Mouse (Mus musculus) lung, postnatal 4 days (tissue): ENCODE data around the gene St6galnac6.

Experiments
- DNase-seq, 2 experiments: peaks; one replicate each; pipeline ENCODE4 v3.0.0; 2021

St6galnac6 gene

DNA sequence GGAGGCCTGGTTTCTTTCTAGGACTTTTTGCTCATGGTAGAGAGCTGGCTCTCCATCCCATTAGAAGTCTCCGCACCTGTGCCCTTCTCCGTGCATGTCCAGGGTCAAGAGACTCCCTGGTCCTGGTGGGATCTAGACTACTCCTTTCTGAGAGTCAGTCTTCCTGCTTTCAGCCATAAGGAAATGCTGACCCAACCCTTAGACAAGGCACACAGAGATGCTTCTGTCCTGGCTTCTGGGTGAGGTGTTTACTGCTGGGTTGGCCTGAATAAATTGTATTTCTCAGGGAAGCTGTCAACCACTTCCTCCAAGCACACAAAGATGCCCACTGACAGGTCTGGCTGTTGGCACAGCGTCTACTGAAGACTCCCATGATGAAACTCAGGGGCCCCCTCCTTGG, at the start of gene St6galnac6:
Gene St6galnac6 (plus strand): TSS at position 301 of the 400 bp plus-strand sequence.
- DNase-seq = no peak

DNA sequence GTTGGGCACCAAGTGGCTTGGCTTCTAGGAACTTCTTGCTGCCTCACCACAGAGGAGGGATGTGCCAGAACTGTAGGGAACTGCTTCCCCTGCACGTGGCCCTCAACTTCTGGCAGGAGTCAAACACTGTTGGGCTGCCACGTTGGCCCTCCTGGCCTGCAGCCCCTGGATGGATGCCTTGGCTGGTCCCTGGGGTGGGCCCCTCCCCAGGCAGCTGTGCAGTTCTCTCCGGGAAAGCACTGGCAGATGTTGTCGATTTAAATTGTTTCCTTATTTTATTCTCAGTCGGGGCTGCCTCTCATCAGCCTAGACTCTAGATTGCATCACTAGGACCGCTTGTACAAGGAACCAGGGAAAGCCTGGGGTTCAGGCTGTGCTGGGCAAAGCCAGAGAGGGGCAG, 49.7 kb upstream of the St6galnac6 start:
- peak; percentile 40 to 77 for DNase-seq

- DNase-seq = no peak
Observed at GRCm38 (mm10) chr2:32551236-32551635, 48.3 kb upstream of the St6galnac6 start.

- DNase-seq = no peak
Observed at GRCm38 (mm10) chr2:32553592-32554148, 45.8 kb upstream of the St6galnac6 start.

- DNase-seq = peak; percentile 34 to 64
Observed at GRCm38 (mm10) chr2:32555484-32555883, 44.0 kb upstream of the St6galnac6 start.

DNA sequence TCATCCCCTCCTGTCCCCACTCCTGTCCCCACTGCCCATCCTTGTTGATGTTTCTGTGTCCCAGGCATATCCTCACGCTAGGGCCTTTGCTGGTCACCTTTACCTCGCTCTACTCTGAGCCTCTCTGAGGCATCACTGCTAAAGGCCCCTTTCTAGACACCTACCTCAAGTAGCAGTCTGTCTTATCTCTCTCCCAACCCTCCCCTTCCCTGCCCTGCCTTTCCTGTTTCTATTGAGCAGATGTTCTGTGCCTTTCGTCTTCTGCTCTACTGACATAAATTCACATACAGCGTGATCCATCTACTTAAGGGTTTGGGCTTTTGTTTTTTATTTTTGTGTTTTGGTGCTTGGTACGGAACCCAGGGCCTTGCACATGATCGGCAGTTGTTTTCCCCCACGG, 43.5 kb upstream of the St6galnac6 start:
- DNase-seq = no peak

- no peak for DNase-seq
Observed at GRCm38 (mm10) chr2:32559570-32559969, 39.9 kb upstream of the St6galnac6 start.

GRCm38 (mm10) chr2:32566536-32567063, 32.9 kb upstream of the St6galnac6 start:
- DNase-seq = peak; percentile 59 to 81

GRCm38 (mm10) chr2:32568149-32568548, 31.4 kb upstream of the St6galnac6 start:
- peak in 1 of 2 experiments; percentile 54 for DNase-seq

DNA sequence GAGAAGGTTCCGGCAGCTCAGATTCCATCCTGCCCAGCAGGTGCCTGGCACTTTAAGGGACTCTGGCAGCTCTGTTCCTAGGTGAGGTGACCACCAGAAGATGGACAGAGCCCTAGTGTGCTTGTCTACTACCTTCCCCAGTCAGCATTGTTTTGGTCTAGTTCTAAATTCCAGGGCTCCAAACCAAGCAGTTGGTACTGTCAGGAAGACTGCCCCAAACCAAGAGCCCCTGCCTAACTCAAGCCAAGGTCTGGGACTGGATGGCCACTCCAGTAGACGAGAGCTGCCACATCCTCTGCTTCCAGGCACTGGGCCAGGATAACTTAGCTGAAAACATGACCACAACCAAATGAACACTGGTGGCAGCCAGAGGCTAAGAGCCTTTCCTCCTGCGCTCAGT, 30.6 kb upstream of the St6galnac6 start:
- DNase-seq = no peak

DNA sequence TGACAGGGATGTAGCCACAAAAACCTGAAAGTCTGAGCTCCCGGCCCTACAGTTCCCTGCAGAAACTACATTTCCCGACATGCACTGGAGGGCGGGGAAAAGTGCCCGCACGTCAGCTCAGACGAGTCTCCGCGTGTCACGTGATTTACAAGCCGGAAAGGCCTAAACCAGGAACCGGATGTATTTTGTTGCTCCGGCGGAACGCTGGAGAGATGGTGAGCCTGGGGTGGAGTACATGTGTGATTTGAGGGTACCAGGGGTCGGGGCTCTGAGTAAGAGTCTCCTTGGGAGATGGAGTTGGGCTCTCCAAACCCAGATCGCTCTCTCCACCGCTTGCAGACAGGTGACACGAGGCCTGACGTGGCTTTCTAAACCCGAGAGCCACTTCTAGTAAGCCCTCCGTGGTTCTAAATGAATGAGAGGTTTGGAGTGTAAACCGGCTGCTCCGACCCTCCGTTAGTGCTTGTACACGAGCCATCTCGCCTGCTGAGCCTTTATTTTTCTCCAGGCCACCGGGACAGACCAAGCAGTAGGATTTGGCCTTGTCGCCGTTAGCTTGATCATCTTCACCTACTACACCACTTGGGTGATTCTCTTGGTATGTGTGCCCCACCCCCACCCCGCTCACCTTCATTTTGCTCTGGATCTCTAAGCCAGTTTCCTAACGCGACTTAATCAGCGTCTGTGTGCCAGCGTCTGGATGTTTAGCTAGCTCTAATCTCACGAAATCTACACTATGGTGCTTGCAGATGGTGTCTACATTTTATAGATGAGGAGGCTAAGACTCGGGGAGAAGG, 28.6 kb upstream of the St6galnac6 start, which contains the start of gene Dpm2:
Gene Dpm2 (plus strand): TSS at position 161 of the 797 bp plus-strand sequence.
- peak; percentile 91 to 93 for DNase-seq

GRCm38 (mm10) chr2:32572196-32572595, 27.3 kb upstream of the St6galnac6 start:
- no peak for DNase-seq

DNA sequence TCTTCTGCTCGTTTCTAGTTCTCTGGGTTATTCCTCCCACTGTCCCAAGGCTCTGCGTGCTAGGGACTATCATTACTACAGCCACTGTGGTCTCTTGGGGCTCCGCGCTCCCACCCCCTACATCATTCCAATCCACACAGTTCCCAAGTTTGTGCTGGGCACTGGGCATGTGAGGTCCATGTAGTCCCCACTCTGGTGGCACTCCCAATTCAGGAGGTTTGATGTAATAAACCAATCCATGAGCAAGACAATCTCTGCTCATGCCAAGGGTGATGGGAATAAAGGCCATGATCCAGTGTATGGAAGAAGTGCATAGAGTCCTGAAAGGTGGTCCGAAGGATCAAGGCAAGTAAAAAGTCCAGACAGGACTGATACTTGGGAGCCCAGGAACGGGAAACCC, 25.0 kb upstream of the St6galnac6 start, which contains the start of gene Pip5kl1:
Gene Pip5kl1 (plus strand): TSS at position 301 of the 400 bp plus-strand sequence.
- DNase-seq = no peak

DNA sequence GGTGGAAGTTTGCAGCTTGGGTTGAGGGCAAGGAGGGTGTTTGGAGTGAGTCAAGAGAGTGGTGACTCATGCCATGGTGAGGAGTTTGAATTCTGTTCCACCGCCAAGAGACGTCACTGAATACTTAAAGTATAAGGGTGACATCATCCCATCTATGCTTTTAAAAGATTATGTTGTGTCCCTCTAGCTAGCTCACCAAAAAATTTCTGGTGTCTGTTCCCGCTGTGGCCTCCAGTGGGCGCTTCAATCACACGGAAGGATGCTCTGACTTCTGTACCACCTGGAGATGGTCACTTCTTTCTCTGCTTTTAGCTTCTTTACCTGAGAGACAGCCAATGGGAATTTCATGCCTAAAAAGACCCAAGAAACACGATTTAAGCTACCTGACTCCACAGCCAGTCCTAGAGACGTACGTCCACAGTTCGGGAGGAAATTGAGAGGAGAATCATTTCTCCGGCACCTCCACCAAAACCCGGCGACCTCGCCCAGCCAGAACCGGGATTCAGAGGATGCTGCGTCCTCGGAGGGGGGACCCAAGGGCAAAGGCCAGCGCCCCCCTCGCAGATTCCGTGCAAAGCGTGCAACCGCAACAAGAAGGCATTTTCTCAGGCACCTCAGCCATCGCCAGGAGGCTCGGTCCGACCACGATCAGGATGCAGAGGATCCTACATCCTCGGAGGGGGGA, 24.5 kb upstream of the St6galnac6 start:
- peak in 1 of 2 experiments; percentile 66 for DNase-seq

DNA sequence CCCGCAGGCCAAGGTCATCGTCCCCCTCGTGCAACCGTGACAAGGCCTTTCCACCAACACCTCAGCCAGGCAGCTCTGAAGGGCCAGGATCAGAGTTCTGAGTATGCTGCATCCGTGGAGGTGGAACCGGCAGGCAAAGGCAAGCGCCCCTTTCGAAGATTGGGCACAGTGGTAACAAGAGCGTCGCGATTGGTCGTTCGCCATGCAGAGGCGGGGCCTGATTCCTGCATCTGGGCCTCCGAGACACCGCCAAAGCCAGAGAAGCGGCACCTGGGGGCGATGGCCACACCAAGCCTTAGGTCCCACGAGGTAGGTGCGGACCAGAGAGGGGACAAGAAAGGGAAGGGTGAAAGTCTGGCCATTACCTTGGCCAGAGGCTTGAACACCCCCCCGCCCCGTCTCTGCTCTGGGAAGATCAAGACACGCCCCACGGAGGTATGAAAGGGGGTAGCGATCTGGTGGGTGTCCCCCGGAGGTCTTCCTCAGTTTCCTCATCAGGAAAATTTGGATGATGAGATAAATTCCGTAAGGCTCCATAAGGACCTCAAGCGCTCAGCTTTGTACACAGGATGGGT, 23.8 kb upstream of the St6galnac6 start, which contains the start of gene 9430097D07Rik:
Gene 9430097D07Rik (minus strand): TSS at position 99 of the 575 bp plus-strand sequence.
- DNase-seq = peak in 1 of 2 experiments; percentile 38

- no peak for DNase-seq
Observed at GRCm38 (mm10) chr2:32576532-32576931, 23.0 kb upstream of the St6galnac6 start.

- peak; percentile 50 to 68 for DNase-seq
Observed at GRCm38 (mm10) chr2:32578146-32579046, 21.1 kb upstream of the St6galnac6 start.

DNA sequence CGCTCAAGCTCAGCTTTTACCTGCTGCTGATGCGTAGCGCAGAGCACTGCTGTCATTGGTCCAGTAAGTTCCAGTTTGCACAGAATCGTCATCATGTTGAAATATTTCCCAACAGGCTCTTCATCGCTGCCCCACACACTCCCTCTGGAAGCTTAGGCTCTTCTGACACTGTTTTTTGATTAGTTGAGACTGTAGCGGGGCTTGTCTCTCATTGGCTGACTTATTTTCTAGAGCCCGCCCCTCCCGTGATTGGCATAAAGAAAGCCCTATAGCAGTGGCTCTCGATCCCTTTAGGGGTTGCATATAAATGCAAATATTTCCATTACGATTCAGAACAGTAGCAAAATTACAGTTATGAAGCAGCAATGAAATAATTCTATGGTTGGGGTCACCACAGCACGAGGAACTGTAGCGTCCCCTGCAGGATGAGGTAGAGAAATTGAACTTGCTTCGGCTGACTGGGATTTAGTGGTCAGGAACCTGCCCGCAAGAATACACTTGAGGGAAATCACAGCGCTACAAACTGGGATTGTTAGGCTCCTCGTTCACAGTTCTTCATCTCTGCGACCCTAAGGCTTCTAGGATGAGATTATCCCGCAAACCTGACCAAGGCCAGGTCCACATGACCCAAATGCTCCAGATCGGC, 17.9 kb upstream of the St6galnac6 start:
- peak; percentile 71 to 78 for DNase-seq

DNA sequence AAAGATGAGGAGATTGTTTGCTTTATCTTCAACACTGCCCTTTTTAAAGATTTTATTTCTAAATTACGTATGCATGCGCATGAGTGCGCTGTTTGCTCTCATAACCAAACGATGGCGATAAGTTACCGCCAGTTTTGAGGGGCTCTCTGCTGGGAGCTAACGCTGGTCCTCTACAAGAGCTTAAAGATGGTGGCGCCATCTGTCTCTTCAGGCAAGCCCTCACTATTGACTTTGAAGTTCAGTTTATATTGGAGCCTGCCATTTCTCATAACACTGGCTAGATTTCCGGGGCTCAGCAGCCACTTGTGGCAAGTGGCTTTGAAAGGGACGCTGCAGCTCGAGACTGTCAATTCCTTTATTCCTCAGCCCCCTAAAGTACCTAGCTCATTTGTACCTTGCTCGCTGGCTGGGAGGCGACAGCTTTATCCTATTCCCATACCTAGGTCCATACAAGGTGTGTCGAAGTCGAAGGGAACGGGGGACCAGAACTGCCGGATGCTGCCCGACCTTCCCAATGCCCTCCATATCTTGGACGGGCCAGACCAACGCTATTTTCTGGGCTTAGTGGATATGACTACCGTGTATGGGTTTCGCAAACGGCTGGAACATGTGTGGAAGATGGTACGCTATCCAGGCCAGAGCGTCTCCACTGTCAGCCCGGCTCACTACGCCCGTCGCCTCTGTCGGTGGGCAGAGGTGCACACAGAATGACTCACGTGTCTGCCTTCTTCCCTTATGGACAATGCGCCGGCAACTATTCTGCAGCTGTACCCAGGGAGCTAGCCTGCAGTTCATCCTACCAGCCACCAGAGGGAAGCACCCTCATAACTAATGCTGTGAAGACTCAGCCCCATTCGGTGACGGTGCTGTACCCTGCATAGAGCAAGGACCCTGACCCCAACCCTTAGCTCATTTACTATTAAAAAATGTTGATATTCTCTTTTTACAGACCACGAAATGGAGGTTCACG, 16.4 kb upstream of the St6galnac6 start:
- DNase-seq = peak; percentile 77 to 88
